ENCODE assay signal across 18 mouse cellular contexts in the genomic region with DNA sequence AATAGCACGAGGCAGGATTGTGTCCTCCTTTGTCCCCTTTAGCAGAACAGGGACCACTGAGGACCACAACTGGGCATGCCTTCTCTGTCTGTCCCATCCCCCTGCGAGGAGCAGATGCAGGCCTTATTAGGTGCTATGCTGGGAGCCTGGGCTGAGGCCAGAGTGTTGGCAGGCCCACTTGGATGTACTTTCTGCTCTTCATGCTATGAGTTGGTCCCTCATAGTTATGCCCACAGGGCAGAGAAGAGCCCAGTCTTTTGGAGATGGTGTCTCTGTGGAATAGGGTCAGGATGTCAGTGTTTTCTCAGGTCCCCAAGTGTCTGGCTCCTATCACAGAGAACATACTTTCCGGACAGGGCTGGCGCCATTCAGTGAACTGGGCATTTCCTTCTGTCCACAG. TPM values are rescaled to one million over a fixed set of nuclear protein-coding genes. Genes with fewer than 3 reads are reported as not detected.
DNase-seq lines count a peak whose midpoint lies in the region; ATAC-seq and TF ChIP-seq lines count a peak whose summit lies in the region.
"Had no signal": no experiment of that assay in that cellular context is flagged by ENCODE, and none has a peak within 500 bp of the region (broad histone marks: within the 10 kb centered on the region; RNA-seq: fewer than 3 reads in every experiment).

No protein-coding gene starts in this region.

- ATAC-seq in forebrain, embryonic 15.5 days (replicated peaks) = no peak
- ATAC-seq in forebrain, embryonic 13.5 days = no peak
- ATAC-seq in lung, embryonic 16.5 days (ENCODE audit: low read depth) = no peak
- no peak for ATAC-seq in stomach, postnatal 0 days (ENCODE audit: low FRiP score, low TSS enrichment)

- no peak overlapping the region for H3K4me2 ChIP-seq in forebrain, embryonic 15.5 days (replicated peaks)
- no peak overlapping the region for H3K4me2 ChIP-seq in forebrain, embryonic 13.5 days
- no peak overlapping the region for H3K4me2 ChIP-seq in lung, embryonic 16.5 days (ENCODE audit: low read depth, low read length)
- H3K4me2 ChIP-seq in stomach, postnatal 0 days (replicated peaks; ENCODE audit: low read depth) = no peak overlapping the region

- no peaks in the 10 kb centered on the region for H3K36me3 ChIP-seq in forebrain, embryonic 15.5 days
- no peaks in the 10 kb centered on the region for H3K36me3 ChIP-seq in forebrain, embryonic 13.5 days (ENCODE audit: poor library complexity, severe bottlenecking)
- no peaks in the 10 kb centered on the region for H3K36me3 ChIP-seq in lung, embryonic 16.5 days (ENCODE audit: control insufficient read depth, insufficient read depth, low read length)
- no peaks in the 10 kb centered on the region for H3K36me3 ChIP-seq in stomach, postnatal 0 days (ENCODE audit: control insufficient read depth, insufficient read depth, low read length)

- DNase-seq in lung, adult 2 months = no peak
- DNase-seq in heart, postnatal 10 days = peak; percentile 73 to 76
- no peak for DNase-seq in stomach, postnatal 0 days (ENCODE audit: low spot score)
- no peak for DNase-seq in ovary, postnatal 36 days (ENCODE audit: low spot score)
- no peak for DNase-seq in layer of hippocampus, adult 8-10 months (ENCODE audit: low spot score in 2 of 2)
- DNase-seq: cerebellum, adult 18-20 months; kidney, postnatal 25 days; thymus, postnatal 4 days had no signal

- H3K27ac ChIP-seq in forebrain, embryonic 15.5 days (replicated peaks) = 0 out of 2 replicates have a peak overlapping the region, but pooled peaks have one; percentile 41
- H3K27ac ChIP-seq in forebrain, embryonic 13.5 days = no peak overlapping the region; the same call in 1 of the 2 replicates
- peak overlapping the region; percentile 75 for H3K27ac ChIP-seq in lung, embryonic 16.5 days (ENCODE audit: low read length)
- peak overlapping the region; percentile 85 for H3K27ac ChIP-seq in stomach, postnatal 0 days (replicated peaks)
- H3K27ac ChIP-seq: liver, embryonic 14.5 days had no signal

- no peaks in the 10 kb centered on the region for H3K9me3 ChIP-seq in forebrain, embryonic 15.5 days
- H3K9me3 ChIP-seq in forebrain, embryonic 13.5 days (replicated peaks) = 0 out of 2 replicates have a peak, but pooled peaks cover 1% of the 10 kb centered on the region
- H3K9me3 ChIP-seq in lung, embryonic 16.5 days (ENCODE audit: control insufficient read depth, low read length) = no peaks in the 10 kb centered on the region
- H3K9me3 ChIP-seq in stomach, postnatal 0 days (ENCODE audit: control insufficient read depth, low read length) = no peaks in the 10 kb centered on the region
- H3K9me3 ChIP-seq: megakaryocyte, embryonic 14.5 days had no signal

- TF ChIP-seq EP300 in stomach, postnatal 0 days (optimal IDR thresholded peaks at IDR 0.05) = no peak

- no peak for TF ChIP-seq CTCF in lung, adult 2 months (IDR thresholded peaks at IDR 0.05; ENCODE audit: insufficient read depth, low read length)
- no peak for TF ChIP-seq CTCF in stomach, postnatal 0 days (IDR thresholded peaks at IDR 0.05; ENCODE audit: low read depth)

- 82% methylated on average over 4 of the region's 4 CpGs for WGBS in forebrain, embryonic 15.5 days
- 76% methylated on average over 4 of the region's 4 CpGs for WGBS in forebrain, embryonic 13.5 days
- WGBS in lung, embryonic 16.5 days = 62% methylated on average over 4 of the region's 4 CpGs
- 68% methylated on average over 4 of the region's 4 CpGs for WGBS in lung, adult 2 months
- 62% methylated on average over 4 of the region's 4 CpGs for WGBS in stomach, postnatal 0 days

- H3K4me3 ChIP-seq in forebrain, embryonic 15.5 days = no peak overlapping the region
- no peak overlapping the region for H3K4me3 ChIP-seq in forebrain, embryonic 13.5 days
- H3K4me3 ChIP-seq in lung, embryonic 16.5 days (ENCODE audit: low read length) = no peak overlapping the region
- H3K4me3 ChIP-seq in lung, adult 2 months (replicated peaks; ENCODE audit: extremely low read depth, low read depth, low read length) = no peak overlapping the region
- no peak overlapping the region for H3K4me3 ChIP-seq in stomach, postnatal 0 days (ENCODE audit: low read depth, low read length)
- H3K4me3 ChIP-seq: erythroblast, embryonic 14.5 days; megakaryocyte, embryonic 14.5 days had no signal

- peaks cover 4% of the 10 kb centered on the region; the same call in 1 of the 2 replicates for H3K27me3 ChIP-seq in forebrain, embryonic 15.5 days
- H3K27me3 ChIP-seq in forebrain, embryonic 13.5 days = no peaks in the 10 kb centered on the region; the same call in 1 of the 2 replicates
- H3K27me3 ChIP-seq in lung, embryonic 16.5 days (ENCODE audit: control insufficient read depth, insufficient read depth, low read depth, low read length) = no peaks in the 10 kb centered on the region
- H3K27me3 ChIP-seq in stomach, postnatal 0 days (ENCODE audit: control insufficient read depth, insufficient read depth, low read length) = no peaks in the 10 kb centered on the region

- H3K4me1 ChIP-seq in forebrain, embryonic 15.5 days = peaks cover 22% of the 10 kb centered on the region
- peaks cover 29% of the 10 kb centered on the region for H3K4me1 ChIP-seq in forebrain, embryonic 13.5 days
- peaks cover 45% of the 10 kb centered on the region for H3K4me1 ChIP-seq in lung, embryonic 16.5 days (replicated peaks; ENCODE audit: control insufficient read depth, insufficient read depth, low read length)
- peaks cover 6% of the 10 kb centered on the region for H3K4me1 ChIP-seq in lung, adult 2 months (ENCODE audit: control insufficient read depth, insufficient read depth, low read length)
- H3K4me1 ChIP-seq in stomach, postnatal 0 days (replicated peaks; ENCODE audit: control insufficient read depth, insufficient read depth) = peaks cover 12% of the 10 kb centered on the region

- no peak for TF ChIP-seq POLR2A in lung, adult 2 months (IDR thresholded peaks at IDR 0.05; ENCODE audit: borderline replicate concordance, extremely low read depth, low read depth, low read length)

- intact Hi-C loops in heart, postnatal 10 days (cut with DNase I) = no loop called here

- H3K9ac ChIP-seq in forebrain, embryonic 15.5 days (replicated peaks) = no peak overlapping the region
- H3K9ac ChIP-seq in forebrain, embryonic 13.5 days = no peak overlapping the region
- H3K9ac ChIP-seq in lung, embryonic 16.5 days (ENCODE audit: low read length) = 0 out of 2 replicates have a peak overlapping the region, but pooled peaks have one; percentile 5
- H3K9ac ChIP-seq in stomach, postnatal 0 days (ENCODE audit: low read length) = no peak overlapping the region
- H3K9ac ChIP-seq: liver, embryonic 14.5 days had no signal

RNA-seq across cellular contexts. Expression of a gene that starts 1.6 kb away (rescaled TPM):
- 3.7 and 4.2 TPM in 2 replicates for polyA plus RNA-seq in forebrain, embryonic 15.5 days (2015; fragmentation: Nextera tagmentation; extraction: Ambion mirVana)
- polyA plus RNA-seq in forebrain, embryonic 13.5 days (2015; fragmentation: Nextera tagmentation; extraction: Ambion mirVana) = 4.8 and 6.5 TPM in 2 replicates
- polyA plus RNA-seq in lung, embryonic 16.5 days (2015; fragmentation: Nextera tagmentation; extraction: Ambion mirVana) = 34.7 and 35.2 TPM in 2 replicates
- 67.8 and 76.2 TPM in 2 replicates for polyA plus RNA-seq in lung, adult 2 months (2012; rRNA removed)
- 100 to 1,000 TPM; 524 to 560 TPM for total RNA-seq in heart, postnatal 10 days (2021)
- 16.0 and 18.8 TPM in 2 replicates for polyA plus RNA-seq in stomach, postnatal 0 days (2015; fragmentation: Nextera tagmentation; extraction: Ambion mirVana)
- total RNA-seq in layer of hippocampus, adult 8-10 months (2022) = 1 to 10 TPM; 4.2 to 6.1 (median 5.6) TPM

RNA-seq across cellular contexts. Expression of a gene that starts 13.9 kb away (rescaled TPM):
- not detected in 2 replicates for polyA plus RNA-seq in forebrain, embryonic 15.5 days (2015; fragmentation: Nextera tagmentation; extraction: Ambion mirVana)
- polyA plus RNA-seq in forebrain, embryonic 13.5 days (2015; fragmentation: Nextera tagmentation; extraction: Ambion mirVana) = not detected in 2 replicates
- polyA plus RNA-seq in lung, embryonic 16.5 days (2015; fragmentation: Nextera tagmentation; extraction: Ambion mirVana) = not detected in 2 replicates
- 0.15 TPM in 1 of 2 replicates, not detected in the other for polyA plus RNA-seq in lung, adult 2 months (2012; rRNA removed)
- not detected for total RNA-seq in heart, postnatal 10 days (2021)
- not detected in 2 replicates for polyA plus RNA-seq in stomach, postnatal 0 days (2015; fragmentation: Nextera tagmentation; extraction: Ambion mirVana)
- total RNA-seq in layer of hippocampus, adult 8-10 months (2022) = not detected
- total RNA-seq: layer of hippocampus, postnatal 14 days; left cerebral cortex, postnatal 36 days; neutrophil, adult 5-6 weeks had no signal
- polyA plus RNA-seq: cortical plate, adult 2 months; erythroblast, embryonic 14.5 days; liver, embryonic 14.5 days had no signal

RNA-seq across cellular contexts. Expression of a gene that starts 36.7 kb away (rescaled TPM):
- polyA plus RNA-seq in forebrain, embryonic 15.5 days (2015; fragmentation: Nextera tagmentation; extraction: Ambion mirVana) = not detected in 2 replicates
- polyA plus RNA-seq in forebrain, embryonic 13.5 days (2015; fragmentation: Nextera tagmentation; extraction: Ambion mirVana) = not detected in 2 replicates
- polyA plus RNA-seq in lung, embryonic 16.5 days (2015; fragmentation: Nextera tagmentation; extraction: Ambion mirVana) = not detected in 2 replicates
- polyA plus RNA-seq in lung, adult 2 months (2012; rRNA removed) = 0.57 and 12.5 TPM in 2 replicates
- not detected for total RNA-seq in heart, postnatal 10 days (2021)
- polyA plus RNA-seq in stomach, postnatal 0 days (2015; fragmentation: Nextera tagmentation; extraction: Ambion mirVana) = 4.1 and 4.8 TPM in 2 replicates
- not detected for total RNA-seq in layer of hippocampus, adult 8-10 months (2022)
- total RNA-seq: layer of hippocampus, postnatal 14 days; left cerebral cortex, postnatal 36 days; neutrophil, adult 5-6 weeks had no signal
- polyA plus RNA-seq: cortical plate, adult 2 months; erythroblast, embryonic 14.5 days had no signal

RNA-seq across cellular contexts. Expression of a gene that starts 57.4 kb away (rescaled TPM):
- not detected in 2 replicates for polyA plus RNA-seq in forebrain, embryonic 15.5 days (2015; fragmentation: Nextera tagmentation; extraction: Ambion mirVana)
- polyA plus RNA-seq in forebrain, embryonic 13.5 days (2015; fragmentation: Nextera tagmentation; extraction: Ambion mirVana) = not detected in 2 replicates
- polyA plus RNA-seq in lung, embryonic 16.5 days (2015; fragmentation: Nextera tagmentation; extraction: Ambion mirVana) = not detected in 2 replicates
- not detected in 2 replicates for polyA plus RNA-seq in lung, adult 2 months (2012; rRNA removed)
- total RNA-seq in heart, postnatal 10 days (2021) = not detected
- not detected in 2 replicates for polyA plus RNA-seq in stomach, postnatal 0 days (2015; fragmentation: Nextera tagmentation; extraction: Ambion mirVana)
- not detected for total RNA-seq in layer of hippocampus, adult 8-10 months (2022)
- total RNA-seq: layer of hippocampus, postnatal 14 days; left cerebral cortex, postnatal 36 days; neutrophil, adult 5-6 weeks had no signal
- polyA plus RNA-seq: cortical plate, adult 2 months; erythroblast, embryonic 14.5 days; liver, embryonic 14.5 days had no signal

Comparison
In these comparisons a context has a peak if more than half of its experiments do, and no peak if none do; other contexts are left out.
1. DNase-seq: peak in heart, postnatal 10 days (2 of 2); none in lung, adult 2 months (single experiment), stomach, postnatal 0 days (single experiment), ovary, postnatal 36 days (single experiment) and layer of hippocampus, adult 8-10 months (0 of 2).